Mouse (Mus musculus) monocyte, adult 5-6 weeks (primary cell): ENCODE measurements around the gene Tbc1d14. TPM values are rescaled to one million over a fixed set of nuclear protein-coding genes. Genes with fewer than 3 reads are reported as not detected.

Experiments
- ATAC-seq: fragments of 153-309, 156-312 bp; replicated peaks from 2 replicates; pipeline ENCODE4 v1.8.0; 2017; ENCODE audit warnings: mild to moderate bottlenecking; ENCODE audit not compliant: low TSS enrichment, insufficient number of reproducible peaks, severe bottlenecking, poor library complexity, low FRiP score
- total RNA-seq: library from RNA; stranded (forward); fragments of 200-1000, 200-491, 200-594 nt; gene quantifications from 3 replicates; pipeline ENCODE4 v1.2.3, GENCODE M21; 2017

Tbc1d14 gene
- total RNA-seq, 1 experiment from 2014 or later: 18.7 TPM

DNA sequence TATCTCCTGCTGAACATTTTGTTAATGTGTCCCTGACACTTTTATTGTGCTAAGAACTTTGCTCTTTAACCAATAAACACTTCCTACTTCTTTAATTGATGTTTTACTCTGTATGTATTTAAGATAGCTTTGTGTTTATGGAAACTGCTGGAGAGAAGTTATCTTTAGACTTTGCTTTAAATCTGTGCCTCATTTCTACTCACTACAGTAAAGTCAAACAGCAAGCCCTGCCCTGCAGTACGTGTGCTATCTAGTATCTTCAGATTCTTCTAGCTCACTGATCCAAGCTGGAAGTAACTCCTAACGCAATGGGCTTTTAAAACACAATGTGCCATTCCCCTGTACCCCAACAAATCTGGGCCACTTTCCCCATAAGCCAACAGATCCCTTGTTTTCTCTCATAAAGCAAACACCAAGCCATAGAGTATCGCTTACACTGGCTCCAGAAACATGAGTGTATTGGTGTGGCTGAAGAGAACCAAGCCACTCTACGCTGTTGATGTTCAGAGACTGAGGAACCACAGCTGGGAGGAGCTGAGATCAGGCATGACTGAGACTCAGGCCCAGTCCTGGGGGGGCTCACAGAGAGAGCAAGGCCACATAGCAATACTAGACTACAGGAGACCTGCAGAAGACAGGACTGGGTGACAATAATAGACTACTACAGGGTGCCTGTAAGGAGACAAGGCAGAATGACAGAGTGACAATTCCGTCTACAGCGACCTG is 33.4 kb downstream of the Tbc1d14 start:
- ATAC-seq: no peak

- ATAC-seq: no peak
These were observed 34.0 kb downstream of the Tbc1d14 start for GRCm38 (mm10) chr5:36559106-36559505.

DNA sequence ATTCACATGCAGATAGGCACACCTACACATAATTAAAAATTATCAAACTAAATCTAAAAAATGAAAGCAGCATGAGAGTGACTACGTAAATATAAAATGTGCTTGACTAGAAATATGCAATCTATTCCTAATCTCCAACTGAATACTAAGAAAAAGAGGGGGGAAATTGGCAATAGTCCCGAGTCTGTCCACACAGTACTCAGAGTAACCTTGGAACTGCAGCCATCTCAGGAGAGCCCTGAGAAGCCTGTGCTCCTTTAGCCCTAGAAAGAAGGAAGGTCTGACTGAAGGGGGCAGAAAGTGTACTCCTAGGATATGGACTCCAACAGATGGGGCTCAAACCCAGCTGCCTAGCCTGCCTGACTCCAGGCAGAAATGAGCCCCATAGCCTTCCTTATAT is 34.5 kb downstream of the Tbc1d14 start:
- no peak for ATAC-seq

DNA sequence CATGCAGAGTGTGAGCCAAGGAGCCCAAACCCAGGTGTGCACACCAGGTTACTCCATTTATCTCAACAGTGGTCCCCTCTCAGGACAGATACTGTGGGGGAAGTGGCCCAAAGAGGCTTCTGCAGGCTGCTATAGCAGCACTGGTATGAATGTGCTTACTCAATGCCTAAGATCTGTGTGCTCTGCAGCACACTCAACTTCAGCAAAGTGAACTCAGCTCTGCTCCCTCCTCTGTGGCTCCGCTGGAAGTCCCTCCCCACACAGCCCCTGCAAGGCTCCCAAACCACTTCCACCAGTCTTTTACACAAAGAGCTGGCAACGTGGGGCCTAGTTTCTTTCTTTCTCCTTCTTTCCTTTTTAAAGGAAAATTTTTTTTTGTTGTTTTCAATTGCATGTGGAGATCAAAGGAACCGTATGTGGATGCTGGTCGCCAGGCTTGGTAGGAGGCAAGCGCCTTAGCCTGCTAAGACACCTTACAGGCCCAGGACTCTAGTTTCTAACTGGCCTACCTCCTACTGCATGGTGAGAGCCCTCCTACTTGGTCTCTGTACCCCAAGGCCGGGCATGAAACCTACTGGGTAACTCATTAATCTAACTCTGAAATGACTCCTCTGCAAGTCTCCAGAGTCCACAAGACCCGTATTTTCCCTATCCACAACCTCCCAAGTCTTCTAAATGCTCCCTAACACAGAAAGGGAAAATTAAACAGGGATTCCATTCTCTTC is 35.3 kb downstream of the Tbc1d14 start:
- no peak for ATAC-seq

GRCm38 (mm10) chr5:36556906-36557305 is 36.2 kb downstream of the Tbc1d14 start:
- ATAC-seq: no peak

- ATAC-seq: no peak
These were observed 36.8 kb downstream of the Tbc1d14 start for GRCm38 (mm10) chr5:36556289-36556688.

GRCm38 (mm10) chr5:36554496-36554895 is 38.6 kb downstream of the Tbc1d14 start:
- ATAC-seq: no peak

DNA sequence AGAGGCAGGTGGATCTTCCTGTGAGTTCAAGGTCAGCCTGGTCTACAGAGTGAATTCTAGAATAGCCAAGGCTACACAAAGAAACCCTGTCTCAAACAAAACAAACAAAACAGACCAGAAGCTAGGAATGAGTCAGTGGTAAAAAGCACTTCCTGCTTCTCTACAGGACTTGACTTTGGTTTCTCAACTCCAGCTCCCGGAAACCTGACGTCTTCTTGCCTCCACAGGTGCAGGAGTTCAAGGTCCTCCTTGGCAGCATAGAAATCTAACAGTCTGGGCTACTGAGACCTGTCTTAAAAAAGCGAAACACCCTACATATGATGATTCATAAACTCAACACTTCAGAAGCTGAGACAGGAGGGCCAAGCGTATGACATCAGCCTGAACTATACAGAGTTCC is 39.2 kb downstream of the Tbc1d14 start:
- peak; percentile 69; the same call in 1 of the 2 replicates for ATAC-seq

DNA sequence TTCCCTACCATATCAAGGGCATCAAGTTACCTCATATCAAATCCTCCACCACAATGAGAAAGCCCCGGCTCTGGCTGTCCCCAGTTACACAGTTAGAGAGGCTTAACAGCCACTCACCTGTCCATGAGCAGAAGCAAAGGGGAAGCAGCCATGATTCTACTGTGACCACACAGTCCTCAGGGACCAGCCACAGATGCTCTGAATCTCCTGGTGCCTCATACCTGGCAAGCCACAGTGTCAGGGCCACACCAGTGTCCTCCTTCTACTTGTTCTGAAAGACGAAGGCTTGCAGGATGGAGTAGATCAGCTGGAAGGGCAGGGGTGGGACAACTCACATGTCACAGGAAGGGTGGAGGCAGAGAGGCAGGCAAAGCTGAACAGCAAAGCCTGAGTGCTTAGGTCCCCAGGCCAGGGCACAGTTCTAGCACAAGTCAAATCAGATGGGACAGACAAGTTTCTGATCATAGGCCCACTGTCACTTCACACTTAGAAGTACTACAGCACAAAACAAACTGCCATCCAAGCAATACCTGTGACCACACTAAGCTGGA is 39.9 kb downstream of the Tbc1d14 start:
- no peak for ATAC-seq

GRCm38 (mm10) chr5:36552391-36552790 is 40.7 kb downstream of the Tbc1d14 start:
- no peak for ATAC-seq

DNA sequence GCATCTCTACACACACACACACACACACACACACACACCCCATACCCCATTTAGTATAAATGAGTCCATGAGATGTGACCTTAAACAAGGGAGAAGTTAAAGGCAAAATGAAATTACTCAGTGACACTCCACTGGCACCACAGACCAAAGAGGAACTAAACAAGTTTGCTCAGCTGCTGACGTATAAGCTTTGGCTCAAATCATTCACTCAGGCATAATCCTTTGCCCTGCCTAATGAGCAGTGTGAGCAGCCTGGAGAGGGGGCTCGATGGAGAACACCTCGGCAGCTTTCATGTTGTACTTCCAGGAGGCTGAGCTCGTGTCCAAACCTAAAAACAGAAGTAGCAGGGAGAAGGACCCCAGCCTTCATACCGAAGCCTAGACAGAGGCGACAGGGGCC is 43.8 kb downstream of the Tbc1d14 start:
- peak; percentile 67 for ATAC-seq

- no peak for ATAC-seq
These were observed 48.3 kb downstream of the Tbc1d14 start for GRCm38 (mm10) chr5:36544765-36545164.

DNA sequence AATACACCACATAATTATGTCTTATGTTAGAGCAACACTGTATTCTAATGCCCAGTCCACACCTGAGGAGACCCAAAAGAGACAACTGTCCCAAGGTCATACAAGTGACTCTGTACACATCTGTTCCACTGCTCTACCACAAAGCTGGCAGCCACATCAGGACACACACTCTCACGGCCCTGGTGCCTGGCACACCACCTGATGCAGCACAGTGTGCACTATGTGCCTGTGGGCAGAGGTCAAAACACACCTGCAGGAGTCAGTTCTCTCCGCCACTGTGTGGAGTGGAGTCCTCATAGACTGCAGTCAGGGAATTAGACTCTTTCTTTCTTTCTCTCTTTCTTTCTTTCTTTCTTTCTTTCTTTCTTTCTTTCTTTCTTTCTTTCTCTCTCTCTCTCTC is 52.1 kb downstream of the Tbc1d14 start:
- no peak for ATAC-seq

DNA sequence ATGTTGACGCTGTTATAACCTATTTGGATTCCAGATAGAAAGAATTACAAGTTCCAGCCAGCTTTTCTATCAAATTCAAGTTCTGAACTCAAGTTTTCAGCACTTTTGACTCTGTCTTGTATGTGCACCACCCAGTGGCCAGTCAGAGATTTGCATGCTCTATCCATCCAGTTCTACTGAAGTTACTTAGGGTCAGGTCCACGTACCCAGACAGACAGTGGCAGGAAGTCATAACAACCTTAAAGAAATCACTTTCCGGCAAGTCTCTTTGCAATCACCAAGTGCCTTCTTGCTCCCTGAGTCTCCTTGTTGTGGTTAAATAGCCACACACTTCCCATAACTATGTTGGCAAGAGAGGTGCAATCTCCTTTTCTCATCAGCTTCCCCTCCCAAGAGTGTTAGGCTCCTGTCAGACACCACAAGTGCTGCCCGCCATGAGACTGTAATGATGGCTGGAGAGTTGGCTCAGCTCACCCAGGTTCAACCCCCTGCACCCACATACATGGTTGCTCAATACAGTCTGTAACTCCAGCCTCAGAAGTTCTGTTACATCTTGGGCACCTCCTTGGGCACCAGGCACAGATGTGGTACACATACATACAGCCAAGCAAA is 54.4 kb downstream of the Tbc1d14 start:
- ATAC-seq: peak; percentile 84

DNA sequence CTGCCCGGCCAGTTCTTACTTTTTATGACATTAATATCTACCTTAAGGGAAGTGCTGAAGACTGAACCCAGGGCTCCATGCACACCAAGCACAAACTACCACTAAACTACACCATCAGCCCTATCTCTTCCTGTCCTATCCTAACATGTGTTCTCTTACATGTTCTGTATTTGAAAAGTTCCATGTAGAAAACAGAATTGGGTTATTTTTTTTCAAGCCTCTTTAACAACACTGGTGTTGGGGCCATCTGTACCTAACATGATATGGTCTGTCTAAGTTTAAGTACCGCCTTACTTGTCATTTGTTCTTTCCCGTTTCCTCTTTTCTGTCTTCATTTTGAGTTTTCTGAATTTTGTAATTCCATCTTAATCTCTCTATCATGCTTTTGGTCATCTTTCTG is 56.7 kb downstream of the Tbc1d14 start:
- no peak for ATAC-seq

DNA sequence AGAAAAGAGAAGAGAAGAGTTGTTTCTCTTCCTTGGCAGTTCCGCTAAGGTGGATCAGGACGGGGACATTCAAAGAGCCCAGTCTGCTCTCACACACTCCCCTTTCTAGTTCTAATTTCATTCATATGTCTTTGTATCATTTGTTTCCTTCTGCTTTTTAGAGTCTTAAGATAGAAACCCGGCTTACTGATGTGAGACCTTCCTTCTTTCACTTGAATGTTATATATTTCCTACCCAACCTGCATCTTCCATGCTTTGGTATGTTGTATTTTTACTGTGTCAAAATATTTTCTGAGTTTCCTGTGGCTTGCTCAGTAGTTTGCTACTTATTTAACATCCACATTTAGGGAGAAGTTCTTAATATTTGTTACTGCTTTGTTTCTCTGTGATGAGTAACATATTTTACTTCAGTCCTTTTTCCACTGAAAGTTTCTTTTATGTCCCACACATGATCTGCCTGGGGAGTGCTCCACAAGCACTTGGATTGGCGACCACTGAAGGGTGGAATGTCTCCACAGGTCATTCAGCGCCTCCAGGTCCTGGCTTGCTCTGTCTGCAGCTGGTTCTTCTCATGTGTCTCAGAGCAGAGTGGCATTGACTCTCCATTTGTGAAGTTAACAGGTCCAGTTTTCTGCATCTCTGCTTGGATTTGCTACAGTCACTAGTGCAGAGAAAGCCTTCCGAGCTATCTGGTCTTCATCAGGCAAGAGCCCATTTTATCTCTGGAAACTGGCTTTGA is 57.5 kb downstream of the Tbc1d14 start:
- ATAC-seq: no peak

GRCm38 (mm10) chr5:36534455-36535030 is 58.5 kb downstream of the Tbc1d14 start:
- ATAC-seq: no peak

DNA sequence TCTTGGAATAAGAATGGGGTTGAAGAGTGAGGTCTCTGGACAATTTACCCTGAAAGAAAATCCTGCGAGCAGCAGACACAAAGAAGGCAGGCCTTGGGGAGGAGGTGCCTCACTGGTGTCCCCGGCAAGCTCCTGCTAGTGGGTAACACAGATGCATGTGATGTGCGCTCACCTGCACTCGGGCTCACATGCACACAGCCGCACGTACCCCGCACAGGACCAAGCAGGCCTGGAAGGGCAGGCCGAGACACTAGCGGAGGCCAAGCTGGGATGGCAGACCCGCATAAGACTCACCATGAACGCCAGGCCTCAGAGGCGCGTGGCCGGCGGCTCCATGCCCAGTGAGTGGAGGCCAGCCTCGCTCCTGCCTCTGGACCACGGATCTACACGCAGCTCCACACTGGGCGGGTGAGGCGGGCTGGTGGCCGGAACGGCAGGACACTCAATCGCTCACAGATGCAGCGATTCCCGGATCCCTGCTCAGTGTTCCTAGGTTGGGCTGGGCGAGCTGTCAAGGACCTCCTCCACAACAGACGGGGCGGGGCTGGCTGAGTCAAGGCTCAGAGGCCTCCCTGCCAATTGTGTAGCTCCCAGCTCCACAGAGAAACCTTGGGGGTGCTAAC is 62.8 kb downstream of the Tbc1d14 start:
- ATAC-seq: peak; percentile 80
